Mouse (Mus musculus): ENCODE measurements around the gene Ablim1.

The Ablim1 gene

GRCm38 (mm10) chr19:57301961-57302395 lies 12.7 kb downstream of the Ablim1 start:
- no peak for DNase-seq (ENCODE audit: low spot score)

GRCm38 (mm10) chr19:57298006-57298405 lies 16.7 kb downstream of the Ablim1 start:
- no peak for DNase-seq (ENCODE audit: low spot score)

GRCm38 (mm10) chr19:57297447-57297846 lies 17.3 kb downstream of the Ablim1 start:
- no peak for DNase-seq (ENCODE audit: low spot score)

- DNase-seq (ENCODE audit: low spot score): no peak
Measured at GRCm38 (mm10) chr19:57296539-57296938, 18.2 kb downstream of the Ablim1 start.

- DNase-seq (ENCODE audit: low spot score): no peak
Measured at GRCm38 (mm10) chr19:57295521-57295920, 19.2 kb downstream of the Ablim1 start.

- no peak for DNase-seq (ENCODE audit: low spot score)
Measured at GRCm38 (mm10) chr19:57294356-57294755, 20.4 kb downstream of the Ablim1 start.

- no peak for DNase-seq (ENCODE audit: low spot score)
Measured at GRCm38 (mm10) chr19:57293737-57294136, 21.0 kb downstream of the Ablim1 start.

- DNase-seq (ENCODE audit: low spot score): no peak
Measured at GRCm38 (mm10) chr19:57283310-57283709, 31.4 kb downstream of the Ablim1 start.

GRCm38 (mm10) chr19:57282642-57283041 lies 32.1 kb downstream of the Ablim1 start:
- no peak for DNase-seq (ENCODE audit: low spot score)

- no peak for DNase-seq (ENCODE audit: low spot score)
Measured at GRCm38 (mm10) chr19:57279666-57280065, 35.1 kb downstream of the Ablim1 start.

GRCm38 (mm10) chr19:57278263-57278662 lies 36.5 kb downstream of the Ablim1 start:
- DNase-seq (ENCODE audit: low spot score): no peak

GRCm38 (mm10) chr19:57277010-57277409 lies 37.7 kb downstream of the Ablim1 start:
- DNase-seq (ENCODE audit: low spot score): no peak

GRCm38 (mm10) chr19:57275166-57275953 lies 39.4 kb downstream of the Ablim1 start:
- DNase-seq (ENCODE audit: low spot score): no peak

GRCm38 (mm10) chr19:57274717-57275116 lies 40.0 kb downstream of the Ablim1 start:
- DNase-seq (ENCODE audit: low spot score): no peak

GRCm38 (mm10) chr19:57274286-57274685 lies 40.4 kb downstream of the Ablim1 start:
- no peak for DNase-seq (ENCODE audit: low spot score)

- peak; percentile 55 for DNase-seq (ENCODE audit: low spot score)
Measured at GRCm38 (mm10) chr19:57272824-57273613, 41.7 kb downstream of the Ablim1 start.

GRCm38 (mm10) chr19:57271757-57272156 lies 43.0 kb downstream of the Ablim1 start:
- no peak for DNase-seq (ENCODE audit: low spot score)

- no peak for DNase-seq (ENCODE audit: low spot score)
Measured at GRCm38 (mm10) chr19:57270711-57271110, 44.0 kb downstream of the Ablim1 start.

- DNase-seq (ENCODE audit: low spot score): no peak
Measured at GRCm38 (mm10) chr19:57269791-57270190, 44.9 kb downstream of the Ablim1 start.

GRCm38 (mm10) chr19:57267531-57267930 lies 47.2 kb downstream of the Ablim1 start:
- no peak for DNase-seq (ENCODE audit: low spot score)

- DNase-seq (ENCODE audit: low spot score): no peak
Measured at GRCm38 (mm10) chr19:57266374-57267085, 48.2 kb downstream of the Ablim1 start.

GRCm38 (mm10) chr19:57264296-57264947 lies 50.3 kb downstream of the Ablim1 start:
- no peak for DNase-seq (ENCODE audit: low spot score)
